8 mouse cellular contexts compared by ENCODE assay signal in the genomic region with DNA sequence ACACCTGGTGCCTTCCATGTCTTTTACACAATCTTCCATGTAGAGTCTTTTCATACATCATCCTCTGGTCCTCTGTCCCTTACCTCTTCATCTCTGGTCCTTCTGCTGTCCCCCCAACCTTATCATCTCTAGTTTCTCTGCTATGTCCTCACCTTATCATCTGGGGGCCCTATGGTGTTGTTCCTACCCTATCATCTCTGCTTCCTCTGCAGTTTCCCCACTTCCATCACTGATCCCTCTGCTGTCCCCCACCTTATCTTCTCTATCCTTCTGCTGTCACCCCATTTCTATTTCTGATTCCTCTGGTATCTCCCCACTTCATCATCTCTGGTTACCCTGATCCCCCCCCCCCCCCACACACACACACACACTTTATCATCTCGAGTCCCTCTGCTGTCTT. TPM values are rescaled to one million over a fixed set of nuclear protein-coding genes. Genes with fewer than 3 reads are reported as not detected.
DNase-seq lines count a peak whose midpoint lies in the region; ATAC-seq and TF ChIP-seq lines count a peak whose summit lies in the region.

No protein-coding gene starts in this region.

- no peaks in the 10 kb centered on the region for H3K9me3 ChIP-seq in E14TG2a.4 (ENCODE audit: low read length)
- no peaks in the 10 kb centered on the region for H3K9me3 ChIP-seq in forebrain, postnatal 0 days (ENCODE audit: low read length)
- no peaks in the 10 kb centered on the region for H3K9me3 ChIP-seq in liver, postnatal 0 days (ENCODE audit: low read length)

- ATAC-seq in forebrain, postnatal 0 days = no peak
- ATAC-seq in liver, postnatal 0 days = no peak

- H3K27me3 ChIP-seq in heart, adult 2 months (ENCODE audit: control insufficient read depth, insufficient read depth, low read length) = no peaks in the 10 kb centered on the region
- H3K27me3 ChIP-seq in E14TG2a.4 (ENCODE audit: insufficient read depth, low read length) = no peaks in the 10 kb centered on the region
- H3K27me3 ChIP-seq in forebrain, postnatal 0 days (ENCODE audit: insufficient read depth, low read length) = no peaks in the 10 kb centered on the region
- H3K27me3 ChIP-seq in liver, postnatal 0 days (ENCODE audit: insufficient read depth, low read length) = no peaks in the 10 kb centered on the region

- DNase-seq in heart, adult 2 months = no peak
- no peak for DNase-seq in heart, postnatal 14 days
- no peak for DNase-seq in forebrain, postnatal 0 days
- no peak for DNase-seq in liver, postnatal 0 days
- no peak for DNase-seq in cerebellum, adult 18-20 months
- DNase-seq in right cerebral cortex, adult 2 months (ENCODE audit: low spot score in 2 of 2) = no peak
- DNase-seq in urinary bladder, postnatal 14 days (ENCODE audit: low spot score) = no peak

- no peak for TF ChIP-seq EP300 in heart, adult 2 months (IDR thresholded peaks at IDR 0.05; ENCODE audit: insufficient read depth, low read depth, low read length)
- peak; percentile 78 for TF ChIP-seq EP300 in liver, postnatal 0 days (IDR thresholded peaks at IDR 0.05; ENCODE audit: low read depth)

- H3K9ac ChIP-seq in heart, adult 2 months (ENCODE audit: low read depth, low read length) = peak overlapping the region; percentile 88
- peak overlapping the region; percentile 94 for H3K9ac ChIP-seq in forebrain, postnatal 0 days
- peak overlapping the region; percentile 93 for H3K9ac ChIP-seq in liver, postnatal 0 days (replicated peaks)

- peak overlapping the region; percentile 68 for H3K4me2 ChIP-seq in forebrain, postnatal 0 days (ENCODE audit: low read depth)
- H3K4me2 ChIP-seq in liver, postnatal 0 days (ENCODE audit: low read depth, low read length) = peak overlapping the region; percentile 86

- H3K36me3 ChIP-seq in heart, adult 2 months (ENCODE audit: control insufficient read depth, insufficient read depth, low read length) = no peaks in the 10 kb centered on the region
- peaks cover 24% of the 10 kb centered on the region for H3K36me3 ChIP-seq in E14TG2a.4 (ENCODE audit: insufficient read depth, low read length)
- H3K36me3 ChIP-seq in forebrain, postnatal 0 days (ENCODE audit: insufficient read depth) = peaks cover 4% of the 10 kb centered on the region
- peaks cover 18% of the 10 kb centered on the region for H3K36me3 ChIP-seq in liver, postnatal 0 days (replicated peaks; ENCODE audit: insufficient read depth, low read length)

- peak overlapping the region; percentile 89 for H3K27ac ChIP-seq in heart, adult 2 months
- H3K27ac ChIP-seq in forebrain, postnatal 0 days (ENCODE audit: low read depth, low read length) = peak overlapping the region; percentile 21; the same call in 1 of the 2 replicates
- H3K27ac ChIP-seq in liver, postnatal 0 days (ENCODE audit: low read depth) = peak overlapping the region; percentile 90; the same call in 1 of the 2 replicates

- H3K79me2 ChIP-seq in heart, adult 2 months (replicated peaks; ENCODE audit: control insufficient read depth, insufficient read depth, low read length) = no peaks in the 10 kb centered on the region; the same call in 1 of the 2 replicates

- 0% methylated on average over 1 of the region's 1 CpGs for WGBS in heart, adult 2 months
- WGBS in forebrain, postnatal 0 days = 0% methylated on average over 1 of the region's 1 CpGs
- 0% methylated on average over 1 of the region's 1 CpGs for WGBS in liver, postnatal 0 days (ENCODE audit: insufficient replicate concordance)

- peak overlapping the region; percentile 80 for H3K4me3 ChIP-seq in heart, adult 2 months
- peak overlapping the region; percentile 99 for H3K4me3 ChIP-seq in E14TG2a.4 (replicated peaks; ENCODE audit: low read length)
- H3K4me3 ChIP-seq in forebrain, postnatal 0 days (ENCODE audit: low read depth, low read length) = peak overlapping the region; percentile 95
- peak overlapping the region; percentile 99 for H3K4me3 ChIP-seq in liver, postnatal 0 days (ENCODE audit: low read depth, low read length)

- no peak for TF ChIP-seq POLR2A in heart, adult 2 months (IDR thresholded peaks at IDR 0.05; ENCODE audit: insufficient read depth, low read depth, low read length)

- intact Hi-C loops in heart, adult 2 months (cut with DNase I) = loop anchor here (2.0 kb wide), 1 partner anchor 32 kb away; a partner anchor contains a TSS
- intact Hi-C loops in heart, postnatal 14 days (cut with DNase I) = loop anchor here (5.0 kb wide), 1 partner anchor 39 kb away; no protein-coding TSS in a partner anchor

- TF ChIP-seq CTCF in heart, adult 2 months (IDR thresholded peaks at IDR 0.05) = no peak
- TF ChIP-seq CTCF in E14TG2a.4 (conservative IDR thresholded peaks at IDR 0.05; ENCODE audit: low read length) = no peak
- no peak for TF ChIP-seq CTCF in forebrain, postnatal 0 days (IDR thresholded peaks at IDR 0.05; ENCODE audit: low read depth)
- no peak for TF ChIP-seq CTCF in liver, postnatal 0 days (IDR thresholded peaks at IDR 0.05; ENCODE audit: low read depth)

- peaks cover 3% of the 10 kb centered on the region for H3K4me1 ChIP-seq in heart, adult 2 months (ENCODE audit: control insufficient read depth, insufficient read depth, low read length)
- H3K4me1 ChIP-seq in E14TG2a.4 (replicated peaks; ENCODE audit: low read depth, low read length) = peaks cover 45% of the 10 kb centered on the region
- peaks cover 13% of the 10 kb centered on the region for H3K4me1 ChIP-seq in forebrain, postnatal 0 days (ENCODE audit: insufficient read depth)
- H3K4me1 ChIP-seq in liver, postnatal 0 days (ENCODE audit: insufficient read depth) = peaks cover 19% of the 10 kb centered on the region

RNA-seq across cellular contexts. Expression of a gene that starts 0.7 kb away (rescaled TPM):
- total RNA-seq in heart, adult 2 months (2021) = 10 to 100 TPM; 63.3 to 67.6 TPM
- polyA plus RNA-seq in heart, adult 2 months (2012; rRNA removed) = 56.1 and 68.1 TPM in 2 replicates
- total RNA-seq in heart, postnatal 14 days (2021) = 10 to 100 TPM; 74.5 to 82.2 TPM
- total RNA-seq in forebrain, postnatal 0 days (2014; rRNA removed) = 140 and 175 TPM in 2 replicates
- 101 and 113 TPM in 2 replicates for polyA plus RNA-seq in forebrain, postnatal 0 days (2015; fragmentation: Nextera tagmentation; extraction: Ambion mirVana)
- 25.6 and 29.5 TPM in 2 replicates for polyA plus RNA-seq in liver, postnatal 0 days (2015; fragmentation: Nextera tagmentation; extraction: Ambion mirVana)

RNA-seq across cellular contexts. Expression of a gene that starts 14.4 kb away (rescaled TPM):
- not detected for total RNA-seq in heart, adult 2 months (2021)
- 0.26 and 1.5 TPM in 2 replicates for polyA plus RNA-seq in heart, adult 2 months (2012; rRNA removed)
- not detected for total RNA-seq in heart, postnatal 14 days (2021)
- total RNA-seq in forebrain, postnatal 0 days (2014; rRNA removed) = not detected in 2 replicates
- 0.18 TPM in 1 of 2 replicates, not detected in the other for polyA plus RNA-seq in forebrain, postnatal 0 days (2015; fragmentation: Nextera tagmentation; extraction: Ambion mirVana)
- polyA plus RNA-seq in liver, postnatal 0 days (2015; fragmentation: Nextera tagmentation; extraction: Ambion mirVana) = 0.06 TPM in 1 of 2 replicates, not detected in the other

RNA-seq across cellular contexts. Expression of a gene that starts 32.7 kb away (rescaled TPM):
- total RNA-seq in heart, adult 2 months (2021) = 10 to 100 TPM; 16.3 to 17.1 TPM
- polyA plus RNA-seq in heart, adult 2 months (2012; rRNA removed) = 25.2 and 31.6 TPM in 2 replicates
- 10 to 100 TPM in 1 of 2 experiments, 1 to 10 TPM in 1; 9.0 to 18.1 TPM for total RNA-seq in heart, postnatal 14 days (2021)
- total RNA-seq in forebrain, postnatal 0 days (2014; rRNA removed) = 17.0 and 22.3 TPM in 2 replicates
- 13.8 and 16.6 TPM in 2 replicates for polyA plus RNA-seq in forebrain, postnatal 0 days (2015; fragmentation: Nextera tagmentation; extraction: Ambion mirVana)
- 4.1 and 4.4 TPM in 2 replicates for polyA plus RNA-seq in liver, postnatal 0 days (2015; fragmentation: Nextera tagmentation; extraction: Ambion mirVana)

RNA-seq across cellular contexts. Expression of a gene that starts 36.1 kb away (rescaled TPM):
- total RNA-seq in heart, adult 2 months (2021) = 10 to 100 TPM; 70.0 to 85.8 TPM
- polyA plus RNA-seq in heart, adult 2 months (2012; rRNA removed) = 107 and 121 TPM in 2 replicates
- total RNA-seq in heart, postnatal 14 days (2021) = 10 to 100 TPM; 60.3 to 68.6 TPM
- total RNA-seq in forebrain, postnatal 0 days (2014; rRNA removed) = 113 and 148 TPM in 2 replicates
- polyA plus RNA-seq in forebrain, postnatal 0 days (2015; fragmentation: Nextera tagmentation; extraction: Ambion mirVana) = 142 and 151 TPM in 2 replicates
- polyA plus RNA-seq in liver, postnatal 0 days (2015; fragmentation: Nextera tagmentation; extraction: Ambion mirVana) = 35.6 and 37.7 TPM in 2 replicates

RNA-seq across cellular contexts. Expression of a gene that starts 46.1 kb away (rescaled TPM):
- 1 to 10 TPM; 1.5 to 2.1 TPM for total RNA-seq in heart, adult 2 months (2021)
- 8.4 and 9.7 TPM in 2 replicates for polyA plus RNA-seq in heart, adult 2 months (2012; rRNA removed)
- 1 to 10 TPM; 3.1 to 3.5 TPM for total RNA-seq in heart, postnatal 14 days (2021)
- 71.9 and 73.1 TPM in 2 replicates for total RNA-seq in forebrain, postnatal 0 days (2014; rRNA removed)
- polyA plus RNA-seq in forebrain, postnatal 0 days (2015; fragmentation: Nextera tagmentation; extraction: Ambion mirVana) = 34.3 and 49.6 TPM in 2 replicates
- 0.98 and 1.1 TPM in 2 replicates for polyA plus RNA-seq in liver, postnatal 0 days (2015; fragmentation: Nextera tagmentation; extraction: Ambion mirVana)

Comparison
In these comparisons a context has a peak if more than half of its experiments do, and no peak if none do; other contexts are left out.
1. H3K27ac ChIP-seq: peak in every context shown above with its lines; median percentile 90 in liver, postnatal 0 days; 89 in heart, adult 2 months; 21 in forebrain, postnatal 0 days.